Mouse (Mus musculus) embryo, embryonic 11.5 days (tissue): ENCODE measurements around the gene Hoxc9.

ENCODE experiments used
- DNase-seq: peaks from one replicate; pipeline ENCODE4 v3.0.0-alpha.2; 2012; ENCODE audit warnings: low read depth, low spot score

The Hoxc9 gene

DNA sequence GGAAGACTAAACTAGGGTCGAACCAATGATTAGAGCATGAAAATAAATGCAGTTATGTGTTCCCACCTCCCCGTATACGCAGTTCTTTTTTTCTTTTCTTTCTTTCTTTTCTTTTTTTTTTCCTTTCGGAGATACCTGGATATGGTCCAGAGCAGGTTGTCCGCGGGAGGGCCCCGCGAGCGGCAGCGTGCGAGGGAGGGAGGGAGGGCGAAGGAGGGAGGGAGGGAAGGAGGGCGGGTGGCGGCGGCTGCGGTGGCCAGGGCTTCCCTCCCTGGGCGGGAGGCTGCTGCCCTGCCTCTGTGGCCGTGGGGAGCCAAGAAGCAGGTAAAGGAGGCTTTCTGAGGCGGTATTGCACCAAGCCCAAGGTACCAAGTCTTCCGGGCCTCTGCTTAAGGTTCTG is at the start of gene Hoxc9:
Gene Hoxc9 (plus strand): TSS at position 269 of the 400 bp plus-strand sequence.
- DNase-seq: no peak

DNA sequence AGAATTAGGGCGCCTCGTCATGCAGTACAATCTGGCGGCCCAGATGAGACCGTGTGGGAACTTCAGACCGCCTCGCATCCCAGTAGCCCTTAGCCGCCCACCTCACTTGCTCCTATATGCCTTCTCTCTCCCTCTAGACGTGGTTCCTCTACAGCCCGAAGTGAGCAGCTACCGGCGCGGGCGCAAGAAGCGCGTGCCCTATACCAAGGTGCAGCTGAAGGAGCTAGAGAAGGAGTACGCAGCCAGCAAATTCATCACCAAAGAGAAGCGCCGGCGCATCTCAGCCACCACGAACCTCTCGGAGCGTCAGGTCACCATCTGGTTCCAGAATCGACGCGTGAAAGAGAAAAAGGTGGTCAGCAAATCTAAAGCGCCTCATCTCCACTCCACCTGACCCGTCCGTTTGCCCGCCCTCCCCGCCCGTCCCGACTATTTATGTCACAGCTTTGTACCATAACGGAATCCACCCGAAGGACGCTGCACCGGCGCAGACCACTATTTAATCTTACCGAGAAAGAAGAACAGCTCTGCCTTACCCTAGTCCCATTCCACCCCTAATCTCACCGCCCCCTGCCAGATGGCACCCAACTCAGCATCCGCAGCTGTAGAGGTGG is 49.1 kb upstream of the Hoxc9 start:
- no peak for DNase-seq

DNA sequence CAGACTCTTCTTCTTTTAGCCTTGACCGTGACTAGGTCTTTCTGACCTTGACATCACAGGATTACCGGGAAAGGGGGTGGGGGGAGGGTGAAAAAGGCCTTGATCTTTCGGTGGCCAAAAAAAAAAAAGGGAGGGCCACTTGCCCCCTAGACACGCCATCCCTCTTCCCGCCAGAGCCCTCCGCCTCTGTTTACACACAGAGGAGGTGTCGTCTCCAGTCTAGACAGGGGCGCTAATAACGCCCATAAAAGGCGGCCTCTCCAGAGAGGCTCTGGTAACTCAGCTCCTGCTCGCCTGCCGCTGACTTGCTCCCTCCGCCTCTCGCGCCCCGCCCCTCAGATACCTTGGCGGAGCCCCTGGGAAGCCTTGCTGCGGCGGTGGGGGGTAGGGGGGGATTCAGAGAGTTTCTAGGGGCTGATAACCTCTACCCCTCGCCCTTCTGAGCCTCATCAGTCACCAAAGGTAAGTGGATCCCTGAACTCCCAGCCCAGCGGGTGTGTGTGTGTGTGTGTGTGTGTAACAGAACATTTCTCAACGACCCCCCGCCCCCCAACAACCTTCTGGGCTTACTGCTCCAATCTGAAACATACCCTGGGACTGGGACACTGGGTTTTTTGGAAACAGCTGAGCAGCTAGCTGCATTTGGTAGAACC is 44.4 kb upstream of the Hoxc9 start:
- DNase-seq: no peak

DNA sequence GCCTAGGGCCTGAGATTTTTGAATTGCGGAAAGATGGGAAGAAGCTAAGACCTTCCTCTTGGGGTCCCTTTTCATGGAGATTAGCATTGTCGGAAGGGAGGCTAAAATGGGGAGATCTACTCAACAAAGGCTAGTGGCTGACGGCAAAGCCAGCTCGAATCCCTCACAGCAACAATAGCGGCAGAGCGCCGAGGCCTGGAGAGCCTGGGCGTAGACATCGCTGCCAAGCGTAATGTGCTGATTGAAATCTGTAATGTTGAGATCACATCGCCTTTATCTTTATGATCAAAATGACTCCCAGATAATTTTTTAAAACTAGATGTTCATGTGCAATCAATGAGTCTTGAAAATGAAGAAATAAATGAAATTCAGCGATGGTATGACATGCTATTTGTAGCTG is 41.8 kb upstream of the Hoxc9 start:
- no peak for DNase-seq

DNA sequence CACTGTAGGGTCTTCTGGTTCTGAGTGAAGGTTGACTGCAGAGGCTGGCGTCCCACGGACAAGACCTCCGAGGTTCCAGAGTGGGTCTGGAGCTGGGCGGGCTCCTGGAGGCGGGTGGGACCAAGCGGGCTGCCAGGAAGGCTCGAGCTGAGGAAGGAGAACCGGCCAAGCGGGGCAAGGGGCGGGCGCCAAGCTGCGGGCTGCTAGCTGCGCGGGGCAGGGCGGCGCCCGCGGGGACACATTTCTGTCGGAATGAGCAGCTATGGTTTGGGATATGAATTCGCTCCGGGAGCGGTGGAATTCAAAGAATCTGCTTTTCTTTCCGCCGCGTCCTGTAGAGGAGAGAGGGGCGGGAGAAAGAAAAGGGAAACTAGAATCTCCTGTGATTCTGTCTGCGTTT is 41.3 kb upstream of the Hoxc9 start:
- DNase-seq: no peak

DNA sequence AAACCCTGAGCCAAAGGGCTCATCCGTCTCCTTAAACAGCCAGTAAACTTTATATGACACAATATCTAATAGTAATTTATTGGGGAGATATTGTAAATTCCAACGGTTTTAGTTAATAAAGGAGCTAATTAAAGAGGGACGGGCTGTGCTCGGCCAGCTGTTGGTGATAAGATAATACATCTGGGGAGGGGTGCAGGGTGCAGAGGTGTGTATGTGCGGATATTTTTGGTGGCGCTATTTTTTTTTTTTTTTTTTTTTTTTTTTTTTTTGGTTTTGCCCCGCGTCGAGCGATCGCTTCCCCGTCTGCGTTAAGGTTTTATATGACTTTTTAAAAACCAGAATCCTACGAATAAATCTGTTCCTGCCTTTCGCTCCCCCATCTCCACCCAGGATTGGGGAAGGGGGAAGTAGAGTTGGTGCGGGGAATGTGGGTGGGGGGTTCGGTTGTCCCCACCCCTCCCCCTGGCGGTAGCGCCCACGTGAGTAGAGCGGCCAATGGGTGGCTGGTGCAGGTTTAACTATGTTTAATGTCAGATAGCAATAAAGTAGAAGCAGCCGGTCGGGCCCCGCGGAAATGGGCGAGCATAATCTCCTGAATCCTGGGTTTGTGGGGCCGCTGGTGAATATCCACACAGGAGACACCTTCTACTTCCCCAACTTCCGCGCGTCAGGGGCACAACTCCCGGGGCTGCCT is 39.8 kb upstream of the Hoxc9 start, which contains the start of gene Hoxc12:
Gene Hoxc12 (plus strand): TSS at position 479 of the 694 bp plus-strand sequence.
- DNase-seq: no peak

DNA sequence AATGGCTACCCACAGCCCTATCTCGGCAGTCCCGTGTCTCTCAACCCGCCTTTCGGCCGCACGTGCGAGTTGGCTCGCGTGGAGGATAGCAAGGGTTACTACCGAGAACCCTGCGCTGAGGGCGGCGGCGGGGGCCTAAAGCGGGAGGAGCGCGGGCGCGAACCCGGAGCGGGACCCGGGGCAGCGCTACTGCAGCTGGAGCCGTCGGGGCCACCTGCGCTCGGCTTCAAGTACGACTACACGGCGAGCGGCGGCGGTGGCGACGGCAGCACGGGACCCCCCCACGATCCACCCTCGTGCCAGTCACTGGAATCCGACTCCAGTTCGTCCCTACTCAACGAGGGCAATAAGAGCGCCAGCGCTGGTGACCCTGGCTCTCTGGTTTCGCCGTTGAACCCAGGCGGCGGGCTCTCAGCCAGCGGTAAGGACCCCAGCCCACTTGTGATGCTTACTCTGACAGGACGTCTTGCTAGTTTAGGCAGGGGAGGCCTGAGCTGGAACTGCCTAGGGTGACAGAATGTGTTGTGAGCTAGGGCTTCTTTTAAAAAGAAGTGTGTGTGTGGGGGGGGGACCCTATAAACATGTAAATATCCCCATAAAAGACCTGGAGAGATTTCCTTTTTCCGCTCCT is 39.1 kb upstream of the Hoxc9 start:
- no peak for DNase-seq

DNA sequence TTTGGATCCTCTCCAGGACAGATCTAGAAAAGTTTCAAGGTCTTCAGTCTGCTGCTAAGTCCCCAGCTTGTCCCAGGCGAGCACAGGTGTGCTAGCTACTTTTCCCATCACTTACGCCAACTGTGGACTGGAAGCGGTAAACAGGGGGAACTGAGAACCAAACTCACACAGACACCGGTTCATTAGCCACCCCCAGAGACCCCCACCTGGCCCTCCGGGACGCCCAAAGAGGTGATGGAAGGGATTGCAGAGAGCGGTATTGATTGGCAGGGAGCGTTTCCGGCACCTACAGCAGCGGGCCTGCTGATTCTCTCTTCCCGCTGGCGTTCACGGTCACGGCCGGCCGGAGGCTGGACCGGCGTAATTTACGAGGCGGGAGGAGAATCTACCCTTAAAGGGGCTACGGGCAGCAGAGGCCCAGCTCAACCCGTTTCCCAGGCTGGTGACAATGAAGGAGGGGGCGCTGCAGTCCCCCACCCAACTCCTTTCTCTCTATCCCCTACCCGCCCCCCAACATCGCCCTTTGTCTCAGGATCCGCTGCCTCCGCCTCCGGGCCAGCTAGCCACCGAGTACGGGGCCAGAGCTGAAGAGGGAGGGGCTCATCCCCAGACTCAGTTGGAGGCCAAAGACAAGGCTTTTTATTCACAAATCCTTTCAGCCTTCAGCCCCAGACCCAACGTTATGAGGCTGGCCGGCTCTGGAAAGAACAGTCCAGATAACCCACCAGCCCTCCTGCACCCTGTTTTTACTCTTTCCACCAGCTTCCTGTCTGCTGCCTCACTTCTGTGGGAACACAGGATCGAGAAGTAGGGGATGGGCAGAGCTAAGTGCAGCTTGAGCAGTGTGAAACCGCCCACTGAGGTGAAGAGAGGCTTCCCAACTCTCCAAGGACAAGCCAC is 36.7 kb upstream of the Hoxc9 start:
- DNase-seq: no peak

DNA sequence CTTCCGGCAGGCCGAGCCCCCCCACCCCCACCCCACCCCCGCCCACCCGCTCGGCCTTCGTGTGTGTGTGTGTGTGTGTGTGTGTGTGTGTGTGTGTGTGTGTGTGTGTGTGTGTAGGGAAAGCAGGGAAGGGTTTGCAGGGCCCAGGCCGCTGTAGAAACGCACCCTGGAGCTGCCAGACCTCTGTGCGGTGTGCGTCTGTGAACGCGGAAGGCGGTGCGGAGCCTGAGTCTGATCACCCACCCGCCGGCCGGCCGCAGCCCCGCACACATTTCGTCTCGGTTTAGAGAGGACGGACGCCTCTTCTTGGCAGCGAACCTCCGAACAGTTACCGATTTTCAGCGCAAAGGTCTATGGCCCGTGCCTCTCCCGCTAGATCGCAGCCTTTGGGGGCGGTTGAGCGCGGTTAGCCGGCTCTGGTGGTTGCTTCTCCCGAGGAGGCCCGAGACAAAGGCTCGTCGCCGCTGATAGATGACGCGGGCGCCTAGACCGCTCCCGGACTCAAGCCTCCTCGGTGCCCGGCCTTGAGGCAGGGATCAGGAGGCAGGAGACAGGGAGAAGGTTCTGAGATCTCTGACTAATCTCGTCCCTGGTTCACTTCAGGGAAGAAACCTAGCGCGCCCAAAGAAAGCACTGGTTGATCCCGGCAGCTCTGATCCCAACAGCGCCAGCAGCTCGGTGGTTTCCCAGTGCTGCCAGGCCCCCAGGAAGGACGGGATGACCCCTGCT is 33.3 kb upstream of the Hoxc9 start:
- DNase-seq: no peak

DNA sequence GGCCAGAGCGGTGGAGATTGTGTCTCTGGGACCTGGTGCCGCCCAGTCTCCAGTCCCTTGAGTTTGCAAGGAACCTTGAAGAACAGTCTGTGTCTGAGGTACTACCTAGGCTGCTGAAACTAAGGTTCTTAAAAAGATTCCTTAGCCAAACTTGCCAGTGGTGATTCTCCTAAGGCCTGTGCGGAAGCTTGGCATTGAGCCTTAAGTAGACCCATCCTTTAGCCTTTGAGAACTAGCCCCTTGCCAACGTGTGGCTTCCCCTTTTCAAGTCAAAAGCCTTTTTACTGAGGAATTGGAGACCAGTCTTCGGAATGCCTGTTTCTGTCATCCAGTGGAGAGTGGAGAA is 32.8 kb upstream of the Hoxc9 start:
- no peak for DNase-seq

DNA sequence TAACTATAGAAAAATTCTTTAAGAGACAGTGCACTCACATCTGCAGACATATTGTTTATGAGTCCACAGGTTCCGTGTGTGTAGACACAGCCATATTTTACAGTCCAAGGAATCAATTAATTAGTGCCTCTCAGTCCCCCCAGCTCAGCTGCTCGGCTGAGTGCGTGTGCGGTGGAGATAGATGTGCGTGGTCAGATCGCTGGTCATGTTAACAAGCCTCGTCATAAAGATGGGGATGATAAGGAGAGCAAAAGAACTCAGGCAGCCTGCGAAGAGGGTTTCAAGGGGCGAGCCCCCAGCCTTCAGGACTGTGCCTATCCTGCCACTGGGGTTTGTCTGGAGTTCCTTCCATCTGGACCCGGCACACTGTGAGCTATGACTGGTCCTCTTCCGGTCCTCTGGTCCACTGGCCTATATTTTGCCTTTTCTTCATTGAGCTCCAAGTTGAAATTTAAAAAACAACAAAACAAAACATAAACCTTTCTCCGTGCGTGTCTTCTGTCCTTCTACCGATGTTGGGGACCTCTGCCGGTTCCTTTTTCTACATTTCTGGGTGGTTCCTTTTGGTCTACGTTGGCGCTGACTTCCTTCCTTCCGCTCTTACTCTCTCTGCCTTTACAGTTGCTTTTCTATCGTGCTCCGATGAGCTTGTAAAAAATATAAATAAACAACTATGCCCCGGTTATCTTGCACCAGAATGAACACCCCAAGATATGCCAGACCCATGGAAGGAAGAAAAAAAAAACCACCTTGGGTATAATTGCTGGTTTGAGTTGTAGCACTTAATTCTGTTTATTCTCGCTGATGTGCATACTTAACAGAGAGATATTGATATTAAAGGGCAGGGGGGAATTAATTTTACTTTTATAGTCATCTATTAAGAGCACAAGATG is 30.8 kb upstream of the Hoxc9 start:
- no peak for DNase-seq

DNA sequence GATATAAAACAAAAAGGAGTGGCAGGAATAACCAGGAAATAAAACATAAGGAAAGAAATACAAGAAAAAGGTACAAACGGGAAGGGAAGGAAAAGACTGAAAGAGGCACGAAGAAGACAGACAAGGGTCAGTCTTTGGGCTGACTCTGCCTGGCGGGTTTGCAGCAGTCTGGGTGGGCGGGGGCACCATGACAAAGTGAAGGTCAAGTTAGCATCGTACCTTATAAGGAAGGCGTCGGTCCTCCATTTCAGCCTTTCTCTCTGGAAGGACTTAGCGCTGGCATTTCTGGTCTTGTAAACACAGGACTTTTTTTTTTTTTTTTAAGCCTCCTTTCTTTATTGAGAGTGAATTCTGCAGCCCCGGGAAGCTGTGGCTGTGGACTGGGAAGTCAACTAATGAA is 29.0 kb upstream of the Hoxc9 start:
- no peak for DNase-seq

DNA sequence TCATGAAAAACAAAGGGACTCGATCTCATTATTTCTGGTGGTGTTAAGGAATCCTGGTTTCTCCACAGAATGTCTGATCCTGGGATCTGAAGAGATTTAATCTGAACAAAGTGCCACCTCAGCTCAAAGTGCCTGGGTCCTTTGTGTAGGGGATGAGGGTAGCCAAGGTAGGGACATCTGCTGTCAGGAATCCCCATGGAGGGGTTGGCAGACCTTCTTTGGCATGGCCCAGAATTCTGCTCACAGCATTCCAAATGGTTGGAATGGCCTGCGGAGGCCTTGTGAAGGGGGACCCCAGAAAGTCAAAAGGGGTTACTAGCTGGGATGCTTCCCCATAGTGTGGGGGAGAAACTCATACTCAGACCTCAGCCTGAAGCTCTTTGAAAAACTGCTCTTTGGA is 27.4 kb upstream of the Hoxc9 start:
- DNase-seq: no peak

DNA sequence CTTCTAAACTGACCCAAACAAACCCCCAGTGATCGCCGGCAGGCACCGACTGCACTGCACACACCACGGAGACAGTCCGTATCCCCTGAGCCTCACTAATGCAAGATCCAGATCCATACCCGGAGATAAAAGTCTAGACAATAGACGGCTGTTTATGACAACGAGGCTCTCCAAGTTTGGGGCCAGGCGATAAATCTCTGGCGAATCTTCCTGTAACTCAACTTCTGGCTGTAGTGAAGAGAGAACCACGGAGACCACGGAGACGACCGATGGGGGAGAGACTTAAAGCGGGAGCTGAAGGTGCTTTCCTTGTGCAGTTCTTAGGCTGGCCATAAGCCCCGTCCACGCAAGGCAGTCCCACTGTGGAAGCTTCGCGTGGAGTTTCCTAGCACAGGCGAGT is 26.5 kb upstream of the Hoxc9 start:
- no peak for DNase-seq

DNA sequence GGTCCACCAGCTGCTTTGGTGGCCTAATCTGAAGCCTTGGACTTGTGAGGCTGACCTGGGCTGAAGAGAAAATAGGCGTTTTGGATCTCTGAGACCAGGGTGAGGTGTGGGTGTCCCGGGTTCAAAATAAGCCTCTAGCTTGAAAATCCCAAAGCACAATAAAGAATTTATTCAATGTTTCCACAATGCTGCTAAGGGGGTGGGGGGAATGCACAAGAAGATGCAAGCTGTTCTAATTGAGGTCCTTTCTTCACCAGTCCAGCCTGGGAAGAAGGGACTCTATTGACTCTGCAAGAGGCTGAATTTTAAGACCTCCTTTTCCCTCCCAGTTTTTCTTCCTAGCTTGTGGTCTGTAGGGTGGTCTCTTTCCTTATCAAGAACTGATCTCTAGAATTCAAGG is 25.4 kb upstream of the Hoxc9 start:
- no peak for DNase-seq

DNA sequence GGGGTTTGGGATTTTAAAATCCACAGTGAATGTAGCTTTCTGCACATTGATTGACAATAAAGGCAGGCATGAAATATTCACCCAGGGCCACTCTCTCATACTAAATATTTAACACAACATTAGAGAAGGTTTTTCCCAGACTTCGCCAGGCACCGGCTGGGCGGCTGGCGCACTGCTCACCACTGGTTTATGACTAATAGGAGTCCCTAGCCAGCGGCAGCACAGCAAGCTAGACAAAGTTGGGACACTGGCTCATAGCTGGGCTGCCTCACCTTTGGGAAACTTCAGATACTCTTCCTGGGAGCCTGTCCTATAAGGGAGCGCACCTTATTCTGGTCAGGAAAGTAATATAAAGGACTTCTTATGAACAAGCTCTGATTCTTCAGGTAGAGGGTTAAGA is 22.7 kb upstream of the Hoxc9 start:
- no peak for DNase-seq

DNA sequence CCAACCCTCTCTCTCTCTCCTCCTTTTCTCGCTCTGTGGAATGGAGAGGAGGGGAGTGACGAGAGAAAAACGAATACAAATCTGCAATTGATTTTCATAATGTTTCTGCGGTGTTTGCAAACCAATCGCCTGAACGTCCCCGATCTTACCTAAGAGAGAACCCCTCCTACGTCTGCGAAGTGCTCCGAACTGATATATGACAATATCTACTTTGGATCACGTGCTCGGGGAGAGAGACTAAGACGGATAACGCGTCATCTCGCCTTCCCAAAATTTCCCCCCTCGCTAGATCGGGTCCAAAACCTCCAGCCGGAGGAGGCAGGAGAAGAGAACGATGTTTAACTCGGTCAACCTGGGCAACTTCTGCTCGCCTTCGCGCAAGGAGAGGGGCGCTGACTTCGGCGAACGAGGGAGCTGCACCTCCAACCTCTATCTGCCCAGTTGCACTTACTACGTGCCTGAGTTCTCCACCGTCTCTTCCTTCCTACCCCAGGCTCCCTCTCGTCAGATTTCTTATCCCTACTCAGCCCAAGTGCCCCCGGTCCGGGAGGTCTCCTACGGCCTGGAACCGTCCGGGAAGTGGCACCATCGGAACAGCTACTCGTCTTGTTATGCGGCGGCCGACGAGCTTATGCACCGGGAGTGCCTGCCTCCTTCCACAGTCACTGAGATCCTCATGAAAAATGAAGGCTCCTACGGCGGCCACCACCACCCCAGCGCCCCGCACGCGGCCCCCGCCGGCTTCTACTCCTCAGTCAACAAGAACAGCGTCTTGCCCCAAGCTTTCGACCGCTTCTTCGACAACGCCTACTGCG is 21.8 kb upstream of the Hoxc9 start, which contains the start of gene Hoxc11:
Gene Hoxc11 (plus strand): TSS at position 236 of the 815 bp plus-strand sequence.
- DNase-seq: no peak

DNA sequence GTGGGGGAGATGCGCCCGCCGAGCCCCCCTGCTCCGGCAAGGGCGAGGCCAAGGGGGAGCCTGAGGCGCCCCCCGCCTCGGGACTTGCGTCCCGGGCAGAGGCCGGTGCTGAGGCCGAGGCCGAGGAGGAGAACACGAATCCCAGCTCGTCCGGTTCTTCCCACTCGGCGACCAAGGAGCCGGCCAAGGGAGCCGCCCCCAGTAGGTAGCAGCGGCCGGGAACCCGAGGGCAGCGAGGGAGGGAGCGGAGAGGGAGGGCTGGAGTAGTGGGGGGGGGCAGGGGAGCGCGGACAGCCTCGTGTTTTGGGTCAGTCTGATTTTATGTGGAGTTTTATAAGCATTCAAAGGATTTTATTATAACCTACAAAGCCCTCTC is 21.2 kb upstream of the Hoxc9 start:
- DNase-seq: no peak
